Mouse (Mus musculus) lung, postnatal 0 days (tissue): ENCODE results near the gene Tmem88b. TPM values are rescaled to one million over a fixed set of nuclear protein-coding genes. Genes with fewer than 3 reads are reported as not detected.

Experiments
- ATAC-seq: fragments of 200-750 bp; cut with Nextera tagmentation; 2 replicates; pipeline ENCODE4 v1.8.0; 2017; ENCODE audit warnings: moderate library complexity
- DNase-seq: peaks from one replicate; pipeline ENCODE4 v3.0.0-alpha.2; 2016; ENCODE audit warnings: low spot score
- H3K27ac ChIP-seq: fragments of 300-500 bp; sonication (generic); 2 replicates; pipeline ENCODE4 v1.5.1; 2014; ENCODE audit warnings: antibody characterized with exemption, mild to moderate bottlenecking, low read length, mixed read lengths
- H3K27me3 ChIP-seq: fragments of 300-500 bp; sonication (generic); replicated peaks from 2 replicates; pipeline ENCODE4 v1.6.1; 2014; ENCODE audit warnings: low read length, mixed read lengths; ENCODE audit not compliant: insufficient read depth
- H3K36me3 ChIP-seq: fragments of 300-500 bp; sonication (generic); 2 replicates; pipeline ENCODE4 v1.6.1; 2014; ENCODE audit warnings: low read length, mixed read lengths; ENCODE audit not compliant: insufficient read depth
- H3K4me1 ChIP-seq: fragments of 300-500 bp; sonication (generic); 2 replicates; pipeline ENCODE4 v1.6.1; 2014; ENCODE audit warnings: antibody characterized with exemption, low read depth, low read length, mixed read lengths; ENCODE audit not compliant: insufficient read depth
- H3K4me2 ChIP-seq: fragments of 300-500 bp; sonication (generic); replicated peaks from 2 replicates; pipeline ENCODE4 v1.6.1; 2014; ENCODE audit warnings: low read depth, mild to moderate bottlenecking, low read length, moderate library complexity, mixed read lengths
- H3K4me3 ChIP-seq: fragments of 300-500 bp; sonication (generic); 2 replicates; pipeline ENCODE4 v1.5.1; 2014; ENCODE audit warnings: low read depth, low read length
- H3K9ac ChIP-seq: fragments of 300-500 bp; sonication (generic); replicated peaks from 2 replicates; pipeline ENCODE4 v1.6.1; 2014; ENCODE audit warnings: low read depth, mild to moderate bottlenecking
- H3K9me3 ChIP-seq: fragments of 300-500 bp; sonication (generic); 2 replicates; pipeline ENCODE4 v1.6.1; 2016; ENCODE audit warnings: low read length, mixed read lengths
- CTCF ChIP-seq: IDR thresholded peaks from 2 replicates; pipeline ENCODE4 v1.5.1; 2016; ENCODE audit warnings: antibody characterized with exemption, mild to moderate bottlenecking
- EP300 ChIP-seq: IDR thresholded peaks from 2 replicates; pipeline ENCODE4 v1.6.1; 2016; ENCODE audit warnings: antibody characterized with exemption, mild to moderate bottlenecking, control low read depth
- WGBS: fragments of 180-500 bp; shearing (Covaris S2); extraction: QIAGEN DNeasy Blood & Tissue Kit; methylation state at CpG from one replicate; pipeline ENCODE4 v1.1.7; 2014; 5-methylcytosine and 5-hydroxymethylcytosine counted together
- polyA plus RNA-seq: library from polyadenylated mRNA; unstranded; fragments of >200 nt; fragmentation: Nextera tagmentation; extraction: Ambion mirVana; gene quantifications from 2 replicates; pipeline ENCODE4 v1.2.1, GENCODE M21; 2015

Gene Tmem88b
- polyA plus RNA-seq, 1 experiment from 2014 or later = 0.13 TPM

DNA sequence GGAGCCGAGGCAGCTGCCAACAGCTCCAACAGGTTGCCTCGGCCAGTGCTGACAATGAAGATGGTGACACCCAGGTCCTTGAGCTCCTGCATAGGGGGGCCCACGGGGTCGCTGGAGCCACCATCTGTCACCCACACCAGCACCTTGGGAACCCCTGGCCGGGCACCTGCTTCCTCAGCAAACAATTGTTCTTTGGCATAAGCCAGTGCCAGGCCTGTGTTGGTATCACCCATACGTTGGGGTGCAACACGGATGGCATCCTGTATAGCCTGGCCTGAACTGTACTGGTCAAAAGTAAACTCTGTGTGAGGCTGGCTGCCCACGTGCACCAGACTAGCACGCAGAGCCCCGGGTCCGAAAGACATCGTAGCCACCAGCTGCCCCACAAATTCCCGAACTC, 12.9 kb downstream of the Tmem88b start:
- Histone ChIP-seq H3K9me3 (no peaks in the 10 kb centered on the region), H3K9ac (no peak overlapping the region), H3K27me3 (0 out of 2 replicates have a peak, but pooled peaks cover 4% of the 10 kb centered on the region), H3K36me3 (no peaks in the 10 kb centered on the region), H3K27ac (no peak overlapping the region), H3K4me1 (peaks cover 17% of the 10 kb centered on the region), H3K4me2 (no peak overlapping the region), H3K4me3 (no peak overlapping the region)
- WGBS = 78% methylated on average over 12 of the region's 13 CpGs
- TF ChIP-seq CTCF (no peak), EP300 (no peak)
- ATAC-seq = no peak
- DNase-seq = no peak

DNA sequence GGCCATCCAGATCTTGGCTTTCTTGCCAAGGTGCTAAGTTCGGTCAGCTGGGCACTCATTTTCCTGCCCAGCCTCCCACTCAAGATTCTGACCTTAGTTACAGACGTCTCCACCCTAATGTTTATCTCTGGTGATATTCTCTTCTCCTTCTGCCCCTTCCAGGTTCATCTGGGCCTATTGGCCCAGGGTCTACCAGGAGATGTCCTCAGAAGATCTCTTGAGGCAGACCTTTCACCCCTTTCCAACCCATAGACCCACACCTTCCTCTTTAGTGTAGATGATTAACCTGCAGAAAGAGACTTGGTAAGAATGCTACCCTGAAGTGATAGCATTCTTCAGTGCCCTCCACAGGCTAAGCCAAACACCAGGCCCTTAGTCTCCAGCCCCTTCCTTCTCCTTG, 14.0 kb downstream of the Tmem88b start:
- H3K4me1 ChIP-seq = peaks cover 14% of the 10 kb centered on the region
- H3K4me2 ChIP-seq = no peak overlapping the region
- H3K36me3 ChIP-seq = no peaks in the 10 kb centered on the region
- ATAC-seq = no peak
- no peak overlapping the region for H3K9ac ChIP-seq
- 52% methylated on average over 2 of the region's 2 CpGs for WGBS
- DNase-seq = peak; percentile 58
- TF ChIP-seq EP300 (no peak), CTCF (no peak)
- H3K4me3 ChIP-seq = no peak overlapping the region
- 0 out of 2 replicates have a peak, but pooled peaks cover 4% of the 10 kb centered on the region for H3K27me3 ChIP-seq
- H3K27ac ChIP-seq = no peak overlapping the region
- H3K9me3 ChIP-seq = no peaks in the 10 kb centered on the region

DNA sequence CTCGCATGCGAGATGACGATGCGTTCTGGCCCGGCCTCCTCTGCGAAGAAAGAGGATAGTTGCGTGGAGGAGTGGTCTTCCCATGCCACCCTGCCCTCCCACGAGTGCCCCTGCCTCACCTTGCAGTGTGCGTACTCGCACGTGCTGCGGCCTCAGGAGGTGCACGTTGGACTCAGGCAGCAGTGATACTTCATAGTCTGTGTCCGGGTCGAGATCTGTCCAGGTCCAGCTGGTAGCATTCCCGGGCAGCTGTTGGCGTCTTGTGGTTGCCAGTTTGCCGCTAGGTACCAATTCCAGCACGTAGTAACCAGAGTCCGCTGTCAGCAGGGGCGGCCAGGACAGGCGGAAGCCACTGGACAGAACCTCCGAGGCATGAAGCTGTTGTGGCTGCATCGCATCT, 15.0 kb downstream of the Tmem88b start:
- 0 out of 2 replicates have a peak, but pooled peaks cover 4% of the 10 kb centered on the region for H3K27me3 ChIP-seq
- no peaks in the 10 kb centered on the region for H3K9me3 ChIP-seq
- no peaks in the 10 kb centered on the region for H3K36me3 ChIP-seq
- H3K4me1 ChIP-seq = peaks cover 14% of the 10 kb centered on the region
- 45% methylated on average over 18 of the region's 24 CpGs for WGBS
- ATAC-seq = no peak
- H3K4me2 ChIP-seq = peak overlapping the region; percentile 85
- peak overlapping the region; percentile 51; the same call in 1 of the 2 replicates for H3K9ac ChIP-seq
- TF ChIP-seq EP300 (no peak), CTCF (no peak)
- no peak for DNase-seq
- H3K27ac ChIP-seq = no peak overlapping the region
- peak overlapping the region; percentile 53; the same call in 1 of the 2 replicates for H3K4me3 ChIP-seq

DNA sequence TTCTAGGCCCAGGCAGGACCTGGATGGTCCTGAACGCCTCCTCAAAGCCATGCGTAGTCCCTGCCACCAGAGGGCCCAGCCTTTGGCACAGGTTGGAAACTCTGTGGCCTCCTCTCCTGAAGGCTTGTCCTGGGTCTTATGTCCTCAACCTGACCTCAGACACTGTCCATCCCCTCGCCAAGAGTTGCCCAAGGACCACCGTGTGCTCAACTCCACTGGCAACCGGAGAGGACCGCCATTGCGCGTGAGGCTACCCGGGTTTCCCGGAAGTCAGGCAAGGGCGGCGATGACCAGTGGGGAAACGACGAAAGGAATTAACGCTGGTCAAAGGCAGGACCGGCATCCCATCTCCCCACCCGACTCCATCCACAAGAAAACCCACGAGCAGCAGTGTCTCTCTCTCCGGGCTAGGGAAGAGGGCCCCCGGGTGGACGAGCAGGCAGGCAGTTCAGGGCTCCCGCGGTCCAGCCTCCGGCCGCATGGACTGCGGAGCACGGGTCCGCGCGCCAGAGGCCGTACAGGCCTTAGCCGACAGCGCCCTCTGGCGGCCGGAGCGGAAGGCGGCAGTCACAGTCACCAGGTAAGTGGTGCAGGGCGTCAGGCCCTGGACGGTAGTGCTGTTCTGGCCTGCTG, 15.7 kb downstream of the Tmem88b start:
- H3K27me3 ChIP-seq = 0 out of 2 replicates have a peak, but pooled peaks cover 4% of the 10 kb centered on the region
- no peaks in the 10 kb centered on the region for H3K36me3 ChIP-seq
- H3K9ac ChIP-seq = peak overlapping the region; percentile 51
- DNase-seq = peak; percentile 93
- peak overlapping the region; percentile 53 for H3K4me3 ChIP-seq
- H3K9me3 ChIP-seq = no peaks in the 10 kb centered on the region
- peak; percentile 92 for ATAC-seq
- WGBS = under 1% methylated on average over 32 of the region's 39 CpGs
- TF ChIP-seq CTCF = peak; percentile 99
- no peak for TF ChIP-seq EP300
- H3K27ac ChIP-seq = peak overlapping the region; percentile 63
- H3K4me2 ChIP-seq = peak overlapping the region; percentile 85
- peaks cover 8% of the 10 kb centered on the region; the same call in 1 of the 2 replicates for H3K4me1 ChIP-seq

DNA sequence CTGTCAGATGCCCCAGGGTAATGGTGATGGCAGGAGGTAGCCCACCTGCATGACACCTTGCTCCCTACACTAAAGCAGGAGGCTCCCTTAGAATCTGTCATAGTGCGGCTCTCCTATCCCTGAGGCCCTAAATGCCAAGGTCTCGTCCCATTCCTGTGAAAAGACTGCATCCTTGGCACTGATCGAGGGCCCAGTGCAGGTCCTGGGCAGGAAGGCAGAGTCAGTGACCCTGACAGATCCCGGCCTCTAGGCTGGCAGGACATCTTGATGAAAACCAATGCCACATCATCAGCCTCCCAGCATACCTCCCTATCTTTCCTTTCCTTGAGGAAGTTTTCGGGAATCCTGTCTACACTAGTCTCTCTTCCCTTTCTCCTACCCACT, 16.2 kb downstream of the Tmem88b start:
- Histone ChIP-seq H3K27me3 (0 out of 2 replicates have a peak, but pooled peaks cover 4% of the 10 kb centered on the region), H3K9ac (peak overlapping the region; percentile 51; the same call in 1 of the 2 replicates), H3K9me3 (no peaks in the 10 kb centered on the region), H3K36me3 (no peaks in the 10 kb centered on the region), H3K4me2 (peak overlapping the region; percentile 85), H3K4me1 (peaks cover 7% of the 10 kb centered on the region; the same call in 1 of the 2 replicates), H3K4me3 (peak overlapping the region; percentile 53), H3K27ac (peak overlapping the region; percentile 63; the same call in 1 of the 2 replicates)
- DNase-seq (no peak), ATAC-seq (no peak)
- TF ChIP-seq CTCF = no peak
- TF ChIP-seq EP300 = no peak
- WGBS = 66% methylated on average over 5 of the region's 5 CpGs

DNA sequence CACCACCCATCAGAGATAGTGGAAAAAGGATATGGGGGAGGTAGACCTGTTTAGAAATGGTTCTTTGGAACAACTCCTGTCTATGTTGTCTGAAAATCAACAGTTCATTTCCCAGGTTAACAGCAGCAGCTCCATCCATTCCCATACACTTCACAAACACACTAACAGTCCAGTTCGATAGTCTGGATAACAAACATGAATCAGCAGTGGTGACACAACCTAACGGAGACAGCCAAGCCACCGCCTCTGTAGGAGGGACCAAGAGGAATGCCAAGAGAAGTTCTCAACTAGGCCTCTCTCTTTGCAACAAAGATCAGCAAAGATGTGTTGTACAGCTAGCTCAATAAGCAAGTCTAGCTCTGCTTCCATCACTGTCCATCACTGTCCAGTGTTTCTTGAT, 23.3 kb downstream of the Tmem88b start:
- 73% methylated on average over 3 of the region's 3 CpGs for WGBS

More for the DNA sequence above, 23.3 kb downstream of the Tmem88b start:
- H3K9me3 ChIP-seq = no peaks in the 10 kb centered on the region
- DNase-seq (no peak), ATAC-seq (no peak)
- TF ChIP-seq CTCF (no peak), EP300 (no peak)
- H3K4me2 ChIP-seq = no peak overlapping the region
- H3K36me3 ChIP-seq = no peaks in the 10 kb centered on the region
- no peak overlapping the region for H3K27ac ChIP-seq
- no peaks in the 10 kb centered on the region for H3K27me3 ChIP-seq
- no peak overlapping the region for H3K9ac ChIP-seq
- H3K4me1 ChIP-seq = peaks cover 10% of the 10 kb centered on the region
- no peak overlapping the region for H3K4me3 ChIP-seq
